Mouse (Mus musculus) liver, adult 2 months (tissue): Measurements from ENCODE around the gene Nr2f2.

Experiments
- CTCF ChIP-seq: fragments of 200-500 bp; IDR thresholded peaks from 2 replicates; pipeline ENCODE4 v1.5.1; 2011; ENCODE audit warnings: low read depth, low read length, control low read depth
- POLR2A ChIP-seq: fragments of 200-500 bp; IDR thresholded peaks from 2 replicates; pipeline ENCODE4 v1.6.1; 2011; ENCODE audit warnings: low read length, control low read depth; ENCODE audit not compliant: insufficient read depth; ENCODE audit errors: extremely low read depth

- no peak for TF ChIP-seq POLR2A
- TF ChIP-seq CTCF = no peak
Observed at GRCm38 (mm10) chr7:70368751-70369060, 2.2 kb upstream of the Nr2f2 start.
